Mouse (Mus musculus) heart, postnatal 0 days (tissue): ENCODE results near the gene Arhgap44.

Source experiments
- CTCF ChIP-seq: IDR thresholded peaks from 2 replicates; pipeline ENCODE4 v1.5.1; 2016; ENCODE audit warnings: antibody characterized with exemption, control low read depth, low read depth
- EP300 ChIP-seq: IDR thresholded peaks from 2 replicates; pipeline ENCODE4 v1.6.1; 2016; ENCODE audit warnings: antibody characterized with exemption, low read depth

GRCm38 (mm10) chr11:65080761-65081160, 82.0 kb downstream of the Arhgap44 start:
- no peak for TF ChIP-seq CTCF
- no peak for TF ChIP-seq EP300
